Mouse (Mus musculus) hindbrain, embryonic 15.5 days (tissue): Measurements from ENCODE around the gene Cmip. TPM values are rescaled to one million over a fixed set of nuclear protein-coding genes. Genes with fewer than 3 reads are reported as not detected.
A peak's percentile ranks its signal among the peaks of the same experiment; 100 is the strongest.

ENCODE experiments used
- ATAC-seq: fragments of 200-750 bp; cut with Nextera tagmentation; 2 replicates; pipeline ENCODE4 v1.8.0; 2017; ENCODE audit warnings: low read depth, moderate number of reproducible peaks, moderate TSS enrichment; ENCODE audit not compliant: low FRiP score
- H3K27ac ChIP-seq: fragments of 300-500 bp; sonication (generic); replicated peaks from 2 replicates; pipeline ENCODE4 v1.5.1; 2015; ENCODE audit warnings: mild to moderate bottlenecking, inconsistent platforms
- H3K27me3 ChIP-seq: fragments of 300-500 bp; sonication (generic); 2 replicates; pipeline ENCODE4 v1.6.1; 2015; ENCODE audit warnings: control low read depth, inconsistent platforms
- H3K36me3 ChIP-seq: fragments of 300-500 bp; sonication (generic); 2 replicates; pipeline ENCODE4 v1.6.1; 2015; ENCODE audit warnings: control low read depth, inconsistent platforms
- H3K4me1 ChIP-seq: fragments of 300-500 bp; sonication (generic); replicated peaks from 2 replicates; pipeline ENCODE4 v1.6.1; 2015; ENCODE audit warnings: control low read depth, inconsistent platforms
- H3K4me2 ChIP-seq: fragments of 300-500 bp; sonication (generic); 2 replicates; pipeline ENCODE4 v1.6.1; 2015; ENCODE audit warnings: moderate library complexity, mild to moderate bottlenecking, inconsistent platforms
- H3K4me3 ChIP-seq: fragments of 300-500 bp; sonication (generic); 2 replicates; pipeline ENCODE4 v1.5.1; 2015; ENCODE audit warnings: mild to moderate bottlenecking, inconsistent platforms
- H3K9ac ChIP-seq: fragments of 300-500 bp; sonication (generic); 2 replicates; pipeline ENCODE4 v1.6.1; 2015; ENCODE audit warnings: inconsistent platforms
- H3K9me3 ChIP-seq: fragments of 300-500 bp; sonication (generic); 2 replicates; pipeline ENCODE4 v1.6.1; 2016; ENCODE audit warnings: control low read depth, inconsistent platforms
- WGBS: fragments of 180-500 bp; shearing (Covaris S2); methylation state at CpG from one replicate; pipeline ENCODE4 v1.1.7; 2015; 5-methylcytosine and 5-hydroxymethylcytosine counted together
- polyA plus RNA-seq: library from polyadenylated mRNA; unstranded; fragments of >200 nt; fragmentation: Nextera tagmentation; extraction: Ambion mirVana; gene quantifications from 2 replicates; pipeline ENCODE4 v1.2.1, GENCODE M21; 2015

Cmip gene
- polyA plus RNA-seq, 1 experiment from 2014 or later: 203 TPM

DNA sequence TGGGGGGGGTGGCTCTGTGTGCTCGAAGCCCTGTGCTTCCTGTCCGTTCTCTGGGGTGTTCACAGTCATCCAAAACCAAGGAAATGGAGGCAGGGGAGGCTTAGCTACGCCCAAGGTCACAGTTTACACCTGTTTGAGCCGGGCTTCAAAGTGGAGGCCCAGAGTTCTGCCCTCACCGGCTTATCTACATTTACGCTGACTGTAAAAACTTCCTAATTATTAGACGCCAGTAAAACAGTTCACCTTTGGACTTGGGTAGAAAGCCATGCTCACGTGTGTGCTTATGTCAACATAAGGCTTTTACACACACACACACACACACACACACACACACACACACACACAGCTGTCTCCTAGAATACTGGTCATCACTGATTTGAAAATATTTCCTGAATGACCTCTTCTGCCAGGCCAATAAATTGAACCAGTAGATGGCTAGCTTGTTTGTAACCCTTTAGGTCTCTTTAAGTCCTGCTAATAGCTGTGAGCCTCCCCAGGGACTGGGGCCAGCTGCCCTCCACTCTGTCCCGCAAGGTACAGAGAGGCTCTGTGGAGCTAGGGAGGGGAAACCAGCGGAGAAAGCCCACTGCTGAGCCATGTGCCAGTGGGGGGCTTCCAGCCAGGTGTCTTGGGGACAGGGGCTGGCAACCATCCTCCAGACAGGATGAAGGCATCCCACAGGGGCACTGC, 77.3 kb downstream of the Cmip start:
- no peaks in the 10 kb centered on the region for H3K36me3 ChIP-seq
- peaks cover 60% of the 10 kb centered on the region for H3K4me1 ChIP-seq
- WGBS: 66% methylated on average over 10 of the region's 10 CpGs
- peak overlapping the region; percentile 25; the same call in 1 of the 2 replicates for H3K27ac ChIP-seq
- no peaks in the 10 kb centered on the region for H3K9me3 ChIP-seq
- H3K4me3 ChIP-seq: no peak overlapping the region
- no peak overlapping the region for H3K9ac ChIP-seq
- ATAC-seq: 0 out of 2 replicates have a peak, but pooled peaks have one; percentile 13
- no peaks in the 10 kb centered on the region for H3K27me3 ChIP-seq
- H3K4me2 ChIP-seq: no peak overlapping the region

- no peaks in the 10 kb centered on the region for H3K9me3 ChIP-seq
- no peak overlapping the region for H3K9ac ChIP-seq
- no peaks in the 10 kb centered on the region for H3K36me3 ChIP-seq
- no peaks in the 10 kb centered on the region for H3K27me3 ChIP-seq
- H3K27ac ChIP-seq: peak overlapping the region; percentile 25; the same call in 1 of the 2 replicates
- H3K4me2 ChIP-seq: no peak overlapping the region
- peaks cover 60% of the 10 kb centered on the region for H3K4me1 ChIP-seq
- no peak overlapping the region for H3K4me3 ChIP-seq
- peak; percentile 25; the same call in 1 of the 2 replicates for ATAC-seq
- 33% methylated on average over 14 of the region's 14 CpGs for WGBS
Measured at GRCm38 (mm10) chr8:117334748-117335393, 78.0 kb downstream of the Cmip start.

DNA sequence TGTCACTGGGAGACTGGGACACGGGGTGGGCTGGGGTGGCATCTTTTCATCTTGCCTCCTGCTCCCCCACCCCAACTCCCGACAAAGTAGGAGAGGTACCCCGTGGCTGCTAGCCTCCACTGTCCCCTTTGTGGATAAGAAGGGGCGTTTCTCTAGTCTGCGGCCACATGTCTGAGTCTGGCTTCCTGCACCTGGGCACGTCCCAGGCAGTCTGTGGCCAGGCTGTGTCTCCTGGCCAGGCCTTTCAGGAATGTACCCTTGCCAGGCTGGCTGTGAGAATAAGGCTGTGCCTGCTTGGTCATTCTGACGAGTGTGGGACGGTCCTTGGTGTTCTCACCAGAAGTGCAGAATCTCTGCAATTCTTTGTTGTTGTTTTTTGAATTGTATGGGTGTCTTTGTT, 78.6 kb downstream of the Cmip start:
- no peaks in the 10 kb centered on the region for H3K9me3 ChIP-seq
- WGBS: 41% methylated on average over 8 of the region's 8 CpGs
- H3K4me3 ChIP-seq: no peak overlapping the region
- H3K4me2 ChIP-seq: no peak overlapping the region
- H3K27ac ChIP-seq: no peak overlapping the region
- H3K4me1 ChIP-seq: peaks cover 63% of the 10 kb centered on the region
- H3K27me3 ChIP-seq: no peaks in the 10 kb centered on the region
- ATAC-seq: no peak
- H3K36me3 ChIP-seq: no peaks in the 10 kb centered on the region
- no peak overlapping the region for H3K9ac ChIP-seq

- no peaks in the 10 kb centered on the region for H3K9me3 ChIP-seq
- no peak for ATAC-seq
- H3K36me3 ChIP-seq: no peaks in the 10 kb centered on the region
- no peak overlapping the region for H3K4me3 ChIP-seq
- H3K4me1 ChIP-seq: peaks cover 55% of the 10 kb centered on the region
- no peaks in the 10 kb centered on the region for H3K27me3 ChIP-seq
- H3K9ac ChIP-seq: no peak overlapping the region
- no peak overlapping the region for H3K27ac ChIP-seq
- H3K4me2 ChIP-seq: no peak overlapping the region
- WGBS: 81% methylated on average over 3 of the region's 3 CpGs
Measured at GRCm38 (mm10) chr8:117337188-117337587, 80.3 kb downstream of the Cmip start.

DNA sequence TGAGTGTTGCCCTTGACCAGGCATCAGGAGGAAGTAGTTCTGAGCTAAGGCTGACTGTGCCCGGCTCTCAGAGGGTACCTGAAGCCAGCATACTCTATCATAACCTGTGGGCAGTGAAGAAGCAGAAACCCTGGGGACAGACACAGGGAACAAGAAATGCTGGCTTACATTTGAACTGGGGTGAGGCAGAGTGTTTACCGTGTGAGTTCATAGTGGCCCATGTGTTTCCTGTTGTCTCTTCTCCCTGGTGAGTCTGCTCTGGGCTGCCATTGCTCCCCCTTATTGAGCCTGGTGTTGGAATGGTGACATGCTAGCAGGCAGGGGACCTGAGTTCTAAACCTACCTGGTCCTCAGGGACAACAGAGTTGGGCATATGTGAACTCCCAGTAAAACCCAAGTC, 81.8 kb downstream of the Cmip start:
- no peak overlapping the region for H3K4me3 ChIP-seq
- no peaks in the 10 kb centered on the region for H3K27me3 ChIP-seq
- no peaks in the 10 kb centered on the region for H3K36me3 ChIP-seq
- H3K9ac ChIP-seq: no peak overlapping the region
- no peaks in the 10 kb centered on the region for H3K9me3 ChIP-seq
- H3K4me2 ChIP-seq: no peak overlapping the region
- H3K4me1 ChIP-seq: peaks cover 43% of the 10 kb centered on the region
- ATAC-seq: no peak
- 64% methylated on average over 2 of the region's 2 CpGs for WGBS
- H3K27ac ChIP-seq: no peak overlapping the region

- no peak overlapping the region for H3K27ac ChIP-seq
- H3K4me2 ChIP-seq: no peak overlapping the region
- peaks cover 37% of the 10 kb centered on the region for H3K4me1 ChIP-seq
Measured at GRCm38 (mm10) chr8:117339296-117339957, 82.6 kb downstream of the Cmip start.

GRCm38 (mm10) chr8:117339958-117340651, 83.2 kb downstream of the Cmip start:
- Histone ChIP-seq H3K9ac (no peak overlapping the region), H3K4me3 (no peak overlapping the region), H3K4me2 (no peak overlapping the region), H3K27me3 (no peaks in the 10 kb centered on the region), H3K27ac (no peak overlapping the region), H3K9me3 (no peaks in the 10 kb centered on the region), H3K4me1 (peaks cover 34% of the 10 kb centered on the region), H3K36me3 (no peaks in the 10 kb centered on the region)
- no peak for ATAC-seq
- 39% methylated on average over 12 of the region's 12 CpGs for WGBS

More at GRCm38 (mm10) chr8:117339296-117339957, 82.6 kb downstream of the Cmip start:
- no peak overlapping the region for H3K4me3 ChIP-seq
- H3K36me3 ChIP-seq: no peaks in the 10 kb centered on the region
- H3K9ac ChIP-seq: no peak overlapping the region
- WGBS: 42% methylated on average over 19 of the region's 19 CpGs
- no peak for ATAC-seq
- H3K27me3 ChIP-seq: no peaks in the 10 kb centered on the region
- no peaks in the 10 kb centered on the region for H3K9me3 ChIP-seq

GRCm38 (mm10) chr8:117340800-117341199, 83.9 kb downstream of the Cmip start:
- H3K9me3 ChIP-seq: no peaks in the 10 kb centered on the region
- no peak overlapping the region for H3K9ac ChIP-seq
- ATAC-seq: no peak
- no peak overlapping the region for H3K4me3 ChIP-seq
- H3K4me2 ChIP-seq: no peak overlapping the region
- H3K27ac ChIP-seq: no peak overlapping the region
- 94% methylated on average over 12 of the region's 12 CpGs for WGBS
- H3K36me3 ChIP-seq: no peaks in the 10 kb centered on the region
- H3K4me1 ChIP-seq: peaks cover 29% of the 10 kb centered on the region
- H3K27me3 ChIP-seq: no peaks in the 10 kb centered on the region

- no peaks in the 10 kb centered on the region for H3K9me3 ChIP-seq
- no peaks in the 10 kb centered on the region for H3K27me3 ChIP-seq
- no peak overlapping the region for H3K4me3 ChIP-seq
- 85% methylated on average over 8 of the region's 8 CpGs for WGBS
- ATAC-seq: no peak
- no peak overlapping the region for H3K27ac ChIP-seq
- H3K4me1 ChIP-seq: peaks cover 35% of the 10 kb centered on the region
- no peaks in the 10 kb centered on the region for H3K36me3 ChIP-seq
- H3K9ac ChIP-seq: no peak overlapping the region
- no peak overlapping the region for H3K4me2 ChIP-seq
Measured at GRCm38 (mm10) chr8:117342735-117343385, 86.0 kb downstream of the Cmip start.

DNA sequence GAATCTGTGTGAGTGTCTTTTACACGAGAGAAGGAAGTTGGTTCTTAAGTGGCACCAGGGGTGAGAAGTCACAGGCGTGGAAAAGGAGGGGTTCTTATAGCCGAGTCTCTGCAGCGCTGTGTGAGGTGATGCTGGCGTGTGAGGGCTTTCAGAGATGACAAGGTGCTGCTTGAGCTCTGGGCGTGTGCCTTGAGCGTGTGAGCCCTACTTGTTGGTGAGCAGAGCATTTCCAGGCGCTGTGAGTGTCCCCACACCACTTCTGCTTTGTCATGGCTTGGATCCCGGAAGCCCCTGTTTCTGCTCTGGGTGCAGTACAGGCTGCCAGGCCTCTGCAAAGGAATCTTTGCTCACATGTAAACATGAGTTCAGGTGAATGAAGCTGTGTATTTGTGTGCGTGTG, 86.6 kb downstream of the Cmip start:
- Histone ChIP-seq H3K4me3 (no peak overlapping the region), H3K9me3 (no peaks in the 10 kb centered on the region), H3K4me2 (no peak overlapping the region), H3K36me3 (no peaks in the 10 kb centered on the region), H3K9ac (no peak overlapping the region), H3K27me3 (no peaks in the 10 kb centered on the region), H3K27ac (no peak overlapping the region), H3K4me1 (peaks cover 38% of the 10 kb centered on the region)
- no peak for ATAC-seq
- 84% methylated on average over 10 of the region's 10 CpGs for WGBS

GRCm38 (mm10) chr8:117344899-117345298, 88.0 kb downstream of the Cmip start:
- no peak overlapping the region for H3K27ac ChIP-seq
- H3K9me3 ChIP-seq: no peaks in the 10 kb centered on the region
- no peak overlapping the region for H3K4me2 ChIP-seq
- peaks cover 33% of the 10 kb centered on the region for H3K4me1 ChIP-seq
- no peak for ATAC-seq
- no peak overlapping the region for H3K9ac ChIP-seq
- no peaks in the 10 kb centered on the region for H3K27me3 ChIP-seq
- H3K4me3 ChIP-seq: no peak overlapping the region
- WGBS: 77% methylated on average over 11 of the region's 11 CpGs
- H3K36me3 ChIP-seq: no peaks in the 10 kb centered on the region
